Mouse (Mus musculus) midbrain, embryonic 13.5 days (tissue): ENCODE data around the gene Slc23a4. TPM values are rescaled to one million over a fixed set of nuclear protein-coding genes. Genes with fewer than 3 reads are reported as not detected.
A peak's percentile ranks its signal among the peaks of the same experiment; 100 is the strongest.

Experiments used
- ATAC-seq: fragments of 200-750 bp; cut with Nextera tagmentation; 2 replicates; pipeline ENCODE4 v1.8.0; 2017; ENCODE audit warnings: mild to moderate bottlenecking, moderate TSS enrichment, moderate library complexity
- H3K27ac ChIP-seq: fragments of 300-500 bp; sonication (generic); 2 replicates; pipeline ENCODE4 v1.5.1; 2015; ENCODE audit warnings: inconsistent platforms, mild to moderate bottlenecking, moderate library complexity
- H3K27me3 ChIP-seq: fragments of 300-500 bp; sonication (generic); 2 replicates; pipeline ENCODE4 v1.6.1; 2015; ENCODE audit warnings: mild to moderate bottlenecking, inconsistent platforms
- H3K36me3 ChIP-seq: fragments of 300-500 bp; sonication (generic); 2 replicates; pipeline ENCODE4 v1.6.1; 2015; ENCODE audit warnings: mild to moderate bottlenecking, inconsistent platforms
- H3K4me1 ChIP-seq: fragments of 300-500 bp; sonication (generic); replicated peaks from 2 replicates; pipeline ENCODE4 v1.6.1; 2015; ENCODE audit warnings: inconsistent platforms
- H3K4me2 ChIP-seq: fragments of 300-500 bp; sonication (generic); replicated peaks from 2 replicates; pipeline ENCODE4 v1.6.1; 2015; ENCODE audit warnings: moderate library complexity, mild to moderate bottlenecking, inconsistent platforms
- H3K4me3 ChIP-seq: fragments of 300-500 bp; sonication (generic); replicated peaks from 2 replicates; pipeline ENCODE4 v1.5.1; 2015; ENCODE audit warnings: mild to moderate bottlenecking, inconsistent platforms
- H3K9ac ChIP-seq: fragments of 300-500 bp; sonication (generic); replicated peaks from 2 replicates; pipeline ENCODE4 v1.6.1; 2015; ENCODE audit warnings: mild to moderate bottlenecking, inconsistent platforms
- H3K9me3 ChIP-seq: fragments of 300-500 bp; sonication (generic); 2 replicates; pipeline ENCODE4 v1.6.1; 2016; ENCODE audit warnings: mild to moderate bottlenecking, inconsistent platforms
- WGBS: fragments of 180-500 bp; shearing (Covaris S2); methylation state at CpG from one replicate; pipeline ENCODE4 v1.1.7; 2015; 5-methylcytosine and 5-hydroxymethylcytosine counted together
- polyA plus RNA-seq: library from polyadenylated mRNA; unstranded; fragments of >200 nt; fragmentation: Nextera tagmentation; extraction: Ambion mirVana; gene quantifications from 2 replicates; pipeline ENCODE4 v1.2.1, GENCODE M21; 2015

The Slc23a4 gene
- 0.52 and 0.71 TPM in 2 replicates for polyA plus RNA-seq

GRCm38 (mm10) chr6:34988081-34988761 is at the start of gene Slc23a4:
Gene Slc23a4, minus strand, starts transcription at chr6:34988404.
- Histone ChIP-seq H3K36me3 (no peaks in the 10 kb centered on the region), H3K27me3 (peaks cover 4% of the 10 kb centered on the region; the same call in 1 of the 2 replicates), H3K4me1 (peaks cover 13% of the 10 kb centered on the region), H3K27ac (no peak within 1 kb of the TSS), H3K4me2 (peak within 1 kb of the TSS; percentile 40), H3K9ac (0 out of 2 replicates have a peak within 1 kb of the TSS, but pooled peaks have one; percentile 6), H3K4me3 (peak within 1 kb of the TSS; percentile 13; the same call in 1 of the 2 replicates), H3K9me3 (no peaks in the 10 kb centered on the region)
- ATAC-seq: peak; percentile 24; the same call in 1 of the 2 replicates
- 10% methylated on average over 20 of the region's 20 CpGs for WGBS

- WGBS: 91% methylated on average over 11 of the region's 11 CpGs
- Histone ChIP-seq H3K4me1 (no peaks in the 10 kb centered on the region), H3K4me2 (no peak overlapping the region), H3K36me3 (no peaks in the 10 kb centered on the region), H3K27me3 (no peaks in the 10 kb centered on the region), H3K9me3 (no peaks in the 10 kb centered on the region), H3K27ac (no peak overlapping the region), H3K4me3 (no peak overlapping the region), H3K9ac (no peak overlapping the region)
- ATAC-seq: no peak
These were observed 45.1 kb upstream of the Slc23a4 start for GRCm38 (mm10) chr6:35033341-35033740.

GRCm38 (mm10) chr6:35032704-35033103 is 44.5 kb upstream of the Slc23a4 start:
- no peak for ATAC-seq
- no peak overlapping the region for H3K9ac ChIP-seq
- 89% methylated on average over 2 of the region's 2 CpGs for WGBS
- peaks cover 3% of the 10 kb centered on the region; the same call in 1 of the 2 replicates for H3K4me1 ChIP-seq
- no peak overlapping the region for H3K4me2 ChIP-seq
- H3K36me3 ChIP-seq: no peaks in the 10 kb centered on the region
- no peak overlapping the region for H3K27ac ChIP-seq
- no peaks in the 10 kb centered on the region for H3K9me3 ChIP-seq
- no peak overlapping the region for H3K4me3 ChIP-seq
- H3K27me3 ChIP-seq: no peaks in the 10 kb centered on the region

DNA sequence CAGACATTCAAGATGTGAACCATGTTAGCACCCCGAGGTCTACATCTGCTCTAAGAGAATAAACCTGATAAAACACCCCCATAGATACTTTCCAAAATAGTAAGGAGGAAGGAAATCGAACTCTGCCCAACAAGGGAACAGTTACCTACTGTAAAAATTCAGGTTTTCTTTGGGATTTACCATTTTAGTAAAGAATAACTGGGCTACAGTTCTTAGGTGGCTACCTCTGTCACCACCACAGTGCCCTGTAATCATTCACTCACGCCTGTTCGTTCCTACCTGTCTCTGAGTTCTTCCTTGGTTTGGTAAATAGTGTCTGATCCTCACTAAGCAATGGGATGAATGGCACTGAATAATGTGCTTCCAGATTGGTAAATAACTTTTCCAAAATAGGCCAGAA is 42.6 kb upstream of the Slc23a4 start:
- peaks cover 3% of the 10 kb centered on the region; the same call in 1 of the 2 replicates for H3K4me1 ChIP-seq
- H3K36me3 ChIP-seq: no peaks in the 10 kb centered on the region
- H3K9me3 ChIP-seq: no peaks in the 10 kb centered on the region
- no peak overlapping the region for H3K4me3 ChIP-seq
- ATAC-seq: no peak
- H3K27me3 ChIP-seq: no peaks in the 10 kb centered on the region
- 93% methylated on average over 4 of the region's 4 CpGs for WGBS
- no peak overlapping the region for H3K9ac ChIP-seq
- no peak overlapping the region for H3K4me2 ChIP-seq
- H3K27ac ChIP-seq: no peak overlapping the region

DNA sequence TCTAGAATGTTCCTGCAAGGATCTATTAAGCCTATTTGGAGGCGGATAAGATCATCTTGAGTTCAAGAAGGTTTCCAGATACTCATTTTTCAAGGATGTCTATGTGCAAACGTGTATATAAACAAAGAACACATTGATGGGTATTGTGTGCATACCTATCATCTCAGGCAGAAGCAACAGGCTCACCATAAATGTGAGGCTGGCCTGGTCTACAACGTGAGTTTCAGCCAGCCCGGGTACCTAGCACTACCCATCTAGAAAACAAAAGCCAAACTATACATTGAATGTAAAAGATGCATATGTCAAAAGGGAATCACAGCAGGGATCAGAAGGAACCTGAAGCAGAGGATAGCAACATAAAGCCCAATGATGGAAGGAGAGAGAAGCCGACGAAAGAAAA is 42.0 kb upstream of the Slc23a4 start:
- no peaks in the 10 kb centered on the region for H3K27me3 ChIP-seq
- no peak overlapping the region for H3K27ac ChIP-seq
- H3K4me2 ChIP-seq: no peak overlapping the region
- H3K4me1 ChIP-seq: peaks cover 6% of the 10 kb centered on the region; the same call in 1 of the 2 replicates
- no peak overlapping the region for H3K9ac ChIP-seq
- no peaks in the 10 kb centered on the region for H3K9me3 ChIP-seq
- no peak for ATAC-seq
- no peak overlapping the region for H3K4me3 ChIP-seq
- H3K36me3 ChIP-seq: no peaks in the 10 kb centered on the region
- WGBS: 89% methylated on average over 6 of the region's 6 CpGs

- no peaks in the 10 kb centered on the region for H3K27me3 ChIP-seq
- H3K4me2 ChIP-seq: no peak overlapping the region
- H3K4me1 ChIP-seq: peaks cover 7% of the 10 kb centered on the region; the same call in 1 of the 2 replicates
- no peak for ATAC-seq
- H3K4me3 ChIP-seq: no peak overlapping the region
- H3K36me3 ChIP-seq: peaks cover 3% of the 10 kb centered on the region; the same call in 1 of the 2 replicates
- no peak overlapping the region for H3K27ac ChIP-seq
- WGBS: 90% methylated on average over 2 of the region's 2 CpGs
- no peak overlapping the region for H3K9ac ChIP-seq
- H3K9me3 ChIP-seq: no peaks in the 10 kb centered on the region
These were observed 39.8 kb upstream of the Slc23a4 start for GRCm38 (mm10) chr6:35028023-35028422.

GRCm38 (mm10) chr6:35027257-35027656 is 39.1 kb upstream of the Slc23a4 start:
- H3K4me3 ChIP-seq: no peak overlapping the region
- no peak overlapping the region for H3K27ac ChIP-seq
- no peak overlapping the region for H3K4me2 ChIP-seq
- H3K9me3 ChIP-seq: no peaks in the 10 kb centered on the region
- H3K9ac ChIP-seq: no peak overlapping the region
- no peaks in the 10 kb centered on the region for H3K27me3 ChIP-seq
- peaks cover 7% of the 10 kb centered on the region; the same call in 1 of the 2 replicates for H3K4me1 ChIP-seq
- H3K36me3 ChIP-seq: peaks cover 7% of the 10 kb centered on the region; the same call in 1 of the 2 replicates
- no peak for ATAC-seq
- WGBS: 66% methylated on average over 6 of the region's 6 CpGs

DNA sequence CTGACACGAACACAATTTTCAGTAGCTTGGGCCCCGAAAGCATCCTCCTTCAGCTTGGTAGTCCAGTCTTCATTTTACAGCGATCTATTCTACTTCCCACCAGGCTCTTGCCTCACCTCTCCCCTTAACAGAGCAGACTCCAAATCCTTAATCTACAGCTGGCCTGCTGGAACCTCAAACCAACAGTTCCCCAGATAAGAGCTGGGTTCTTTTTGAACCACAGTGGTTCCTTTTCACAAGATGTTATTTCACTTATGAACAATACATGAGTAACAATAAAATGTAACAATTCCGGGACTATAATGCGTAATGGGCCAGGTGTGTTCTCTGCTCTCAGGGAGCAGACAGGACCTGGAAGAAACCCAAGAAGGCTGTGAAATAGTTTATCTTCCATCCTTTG is 28.4 kb upstream of the Slc23a4 start:
- peaks cover 9% of the 10 kb centered on the region; the same call in 1 of the 2 replicates for H3K36me3 ChIP-seq
- no peaks in the 10 kb centered on the region for H3K27me3 ChIP-seq
- no peak overlapping the region for H3K27ac ChIP-seq
- no peaks in the 10 kb centered on the region; the same call in 1 of the 2 replicates for H3K9me3 ChIP-seq
- H3K4me3 ChIP-seq: no peak overlapping the region
- no peak overlapping the region for H3K4me2 ChIP-seq
- no peak overlapping the region for H3K9ac ChIP-seq
- H3K4me1 ChIP-seq: no peaks in the 10 kb centered on the region; the same call in 1 of the 2 replicates
- ATAC-seq: no peak
- WGBS: 94% methylated on average over 5 of the region's 5 CpGs

- H3K4me1 ChIP-seq: no peaks in the 10 kb centered on the region; the same call in 1 of the 2 replicates
- H3K27me3 ChIP-seq: no peaks in the 10 kb centered on the region
- no peak for ATAC-seq
- H3K27ac ChIP-seq: no peak overlapping the region
- H3K9me3 ChIP-seq: no peaks in the 10 kb centered on the region; the same call in 1 of the 2 replicates
- no peaks in the 10 kb centered on the region for H3K36me3 ChIP-seq
- no peak overlapping the region for H3K9ac ChIP-seq
- 91% methylated on average over 1 of the region's 1 CpGs for WGBS
- H3K4me2 ChIP-seq: no peak overlapping the region
- H3K4me3 ChIP-seq: no peak overlapping the region
These were observed 23.7 kb upstream of the Slc23a4 start for GRCm38 (mm10) chr6:35011953-35012352.

DNA sequence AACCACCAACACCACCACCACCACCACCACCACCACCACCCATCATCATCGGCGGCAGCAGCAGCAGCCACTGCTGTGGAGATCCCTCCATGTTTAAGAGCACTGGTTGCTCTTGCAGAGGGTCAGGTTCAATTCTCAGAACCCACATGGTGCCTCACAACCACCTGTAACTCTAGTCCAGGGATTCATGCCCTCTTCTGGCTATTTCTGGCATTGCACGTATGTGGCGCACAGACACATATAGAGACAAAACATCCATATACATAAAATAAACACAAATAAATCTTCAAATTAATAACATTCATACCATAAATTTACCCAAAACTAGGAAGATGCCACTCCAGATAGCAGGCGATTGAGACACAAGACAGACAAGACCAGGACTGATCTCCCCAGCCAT is 22.5 kb upstream of the Slc23a4 start:
- ATAC-seq: no peak
- Histone ChIP-seq H3K9me3 (no peaks in the 10 kb centered on the region; the same call in 1 of the 2 replicates), H3K4me3 (no peak overlapping the region), H3K27me3 (no peaks in the 10 kb centered on the region), H3K36me3 (no peaks in the 10 kb centered on the region), H3K27ac (no peak overlapping the region), H3K4me1 (no peaks in the 10 kb centered on the region; the same call in 1 of the 2 replicates), H3K4me2 (no peak overlapping the region), H3K9ac (no peak overlapping the region)
- 98% methylated on average over 5 of the region's 5 CpGs for WGBS

DNA sequence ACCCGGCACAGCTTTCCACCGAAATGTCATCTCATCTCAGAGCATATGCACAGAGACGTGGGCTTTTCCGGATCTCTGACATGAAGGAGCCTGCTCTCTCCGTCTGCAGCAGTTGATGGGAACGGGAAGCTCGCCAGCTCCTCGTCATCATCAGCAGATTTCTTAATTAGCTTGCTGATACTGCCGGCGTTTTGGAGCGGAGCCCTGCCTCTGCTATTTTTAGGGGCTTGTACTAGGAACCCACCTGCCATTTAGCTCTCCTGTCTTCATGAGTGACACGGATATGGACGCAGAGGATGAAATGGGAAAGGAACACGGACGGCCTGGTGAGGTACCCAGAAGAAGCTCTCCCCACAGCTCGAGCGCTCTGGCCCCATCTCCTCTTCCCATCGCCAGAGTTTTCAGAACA is 14.1 kb upstream of the Slc23a4 start:
- H3K36me3 ChIP-seq: no peaks in the 10 kb centered on the region
- no peak overlapping the region for H3K27ac ChIP-seq
- no peaks in the 10 kb centered on the region for H3K27me3 ChIP-seq
- H3K4me3 ChIP-seq: no peak overlapping the region
- no peaks in the 10 kb centered on the region for H3K4me1 ChIP-seq
- H3K9me3 ChIP-seq: no peaks in the 10 kb centered on the region
- no peak for ATAC-seq
- no peak overlapping the region for H3K9ac ChIP-seq
- H3K4me2 ChIP-seq: no peak overlapping the region
- WGBS: 87% methylated on average over 18 of the region's 18 CpGs

GRCm38 (mm10) chr6:34999101-34999500 is 10.9 kb upstream of the Slc23a4 start:
- WGBS: 12% methylated on average over 4 of the region's 4 CpGs
- Histone ChIP-seq H3K27ac (no peak overlapping the region), H3K36me3 (no peaks in the 10 kb centered on the region), H3K9ac (no peak overlapping the region), H3K9me3 (no peaks in the 10 kb centered on the region), H3K4me1 (no peaks in the 10 kb centered on the region), H3K4me2 (peak overlapping the region; percentile 27; the same call in 1 of the 2 replicates), H3K27me3 (no peaks in the 10 kb centered on the region), H3K4me3 (no peak overlapping the region)
- ATAC-seq: peak; percentile 34
